Mouse (Mus musculus): Measurements from ENCODE around the gene Phldb1.

Gene Phldb1

DNA sequence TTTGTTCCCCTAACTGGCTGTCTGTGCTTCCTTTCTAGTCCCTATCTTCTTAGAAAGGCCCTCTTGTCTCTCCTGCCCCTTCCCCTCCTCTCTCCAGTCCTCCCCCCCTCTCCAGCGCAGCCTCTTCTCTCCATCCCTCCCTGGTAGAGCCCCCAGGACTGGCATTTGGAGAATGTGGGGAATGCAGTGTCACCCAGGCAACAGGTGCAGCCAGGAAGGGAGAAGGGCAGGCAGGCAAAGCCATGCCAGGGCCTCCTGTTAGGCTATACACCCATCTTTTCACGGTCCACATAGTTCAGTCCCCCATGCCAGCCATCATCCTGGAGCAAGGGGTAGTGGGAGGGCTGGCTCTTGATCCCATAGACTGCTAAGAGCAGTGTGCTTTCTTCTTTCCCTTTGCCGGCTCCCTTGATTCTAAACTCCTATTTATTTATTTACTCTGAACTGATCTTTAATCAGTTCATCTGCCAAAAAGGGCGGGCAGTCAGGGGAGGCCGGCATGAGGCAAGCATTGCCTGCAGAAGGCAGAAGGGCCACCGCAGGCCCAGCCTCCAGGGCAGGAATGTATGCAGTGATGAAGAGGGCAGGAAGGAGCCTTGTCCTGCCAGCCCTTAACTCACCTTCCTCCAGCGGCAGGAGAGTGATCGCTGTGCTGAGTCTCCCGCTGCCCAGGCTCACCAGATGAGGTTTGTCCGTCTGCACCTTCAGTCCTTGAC, 8.4 kb downstream of the Phldb1 start:
- DNase-seq (ENCODE audit: low spot score): no peak

- DNase-seq (ENCODE audit: low spot score): peak; percentile 61
These were observed 10.3 kb downstream of the Phldb1 start for GRCm38 (mm10) chr9:44724665-44725064.

- peak; percentile 45 for DNase-seq (ENCODE audit: low spot score)
These were observed 10.8 kb downstream of the Phldb1 start for GRCm38 (mm10) chr9:44724223-44724622.

GRCm38 (mm10) chr9:44723521-44724041, 11.4 kb downstream of the Phldb1 start:
- peak; percentile 69 for DNase-seq (ENCODE audit: low spot score)

- peak; percentile 72 for DNase-seq (ENCODE audit: low spot score)
These were observed 12.0 kb downstream of the Phldb1 start for GRCm38 (mm10) chr9:44723008-44723407.

GRCm38 (mm10) chr9:44722575-44722974, 12.4 kb downstream of the Phldb1 start:
- DNase-seq (ENCODE audit: low spot score): peak; percentile 78

DNA sequence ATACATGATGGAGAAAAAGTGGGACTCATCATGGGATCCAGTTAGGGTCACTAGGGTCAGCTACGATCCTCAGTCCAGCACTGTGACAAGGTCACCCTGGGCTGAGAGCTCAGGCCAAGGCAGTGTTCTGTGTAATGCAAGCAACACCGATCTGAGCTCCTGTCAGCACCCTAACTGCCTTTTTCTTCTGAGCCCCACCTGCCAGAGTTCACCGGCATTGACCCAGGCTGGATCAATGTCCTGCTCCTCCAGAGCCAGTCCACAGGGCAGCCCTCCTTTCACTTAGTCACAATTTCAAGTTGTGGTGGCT, 13.2 kb downstream of the Phldb1 start:
- no peak for DNase-seq (ENCODE audit: low spot score)

- peak; percentile 83 for DNase-seq (ENCODE audit: low spot score)
These were observed 13.7 kb downstream of the Phldb1 start for GRCm38 (mm10) chr9:44721154-44721876.

GRCm38 (mm10) chr9:44720358-44721153, 14.4 kb downstream of the Phldb1 start:
- DNase-seq (ENCODE audit: low spot score): peak; percentile 60

GRCm38 (mm10) chr9:44719632-44720357, 15.2 kb downstream of the Phldb1 start:
- no peak for DNase-seq (ENCODE audit: low spot score)

DNA sequence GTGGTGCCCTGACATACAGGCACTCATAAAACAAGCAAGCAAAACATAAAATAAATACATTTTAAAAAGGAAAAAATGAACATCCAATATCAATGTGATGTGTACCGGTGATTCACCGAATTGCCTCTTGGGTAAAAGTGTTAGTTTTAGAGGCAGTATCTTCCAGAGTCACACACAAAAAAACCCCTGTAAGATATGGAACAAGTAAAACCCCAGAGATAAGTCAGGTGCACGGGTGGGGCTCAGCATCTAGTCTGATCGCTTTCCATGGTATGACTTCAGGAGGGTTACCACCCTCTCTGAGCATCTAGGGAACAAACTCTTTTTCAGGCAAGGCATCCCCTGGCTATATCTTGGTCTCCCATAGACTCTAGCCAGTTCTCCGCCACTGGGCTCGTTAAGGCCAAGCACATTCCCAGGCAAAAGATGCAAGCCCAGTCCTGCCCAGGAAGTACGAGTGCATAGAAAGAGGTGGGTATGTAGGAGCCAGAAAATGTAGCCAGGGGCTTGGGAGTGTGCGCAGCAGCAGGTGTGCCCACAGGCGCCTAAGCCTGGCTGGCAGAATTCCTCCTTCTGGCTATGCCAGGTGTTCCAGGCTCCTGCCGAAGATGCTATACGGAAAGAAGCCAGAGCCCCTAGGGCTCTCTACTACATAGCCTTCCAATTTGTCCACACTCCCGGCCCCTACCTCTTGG, 15.9 kb downstream of the Phldb1 start:
- DNase-seq (ENCODE audit: low spot score): no peak

DNA sequence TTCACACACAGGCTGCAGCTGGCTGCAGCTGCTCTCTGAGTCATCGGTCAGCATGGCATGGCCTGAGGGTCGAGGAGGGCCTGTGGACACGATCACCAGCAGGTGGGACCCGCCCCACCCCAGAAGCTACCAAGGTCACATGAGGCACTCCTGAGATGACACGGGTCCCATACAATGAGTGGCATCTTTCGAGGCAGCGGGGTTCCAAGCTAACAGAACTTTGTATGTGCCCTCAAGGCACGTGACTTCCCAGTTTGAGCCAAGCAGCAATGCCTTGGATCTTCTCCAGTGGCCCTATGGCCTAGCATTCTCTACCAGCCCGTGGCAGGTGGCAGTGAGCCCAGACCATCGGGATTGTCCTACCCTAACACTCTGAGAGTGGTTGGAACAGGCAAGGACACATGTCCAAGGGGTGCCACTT, 17.2 kb downstream of the Phldb1 start:
- peak; percentile 53 for DNase-seq (ENCODE audit: low spot score)

GRCm38 (mm10) chr9:44716997-44717821, 17.8 kb downstream of the Phldb1 start:
- peak; percentile 80 for DNase-seq (ENCODE audit: low spot score)

- DNase-seq (ENCODE audit: low spot score): no peak
These were observed 19.2 kb downstream of the Phldb1 start for GRCm38 (mm10) chr9:44715705-44716362.

DNA sequence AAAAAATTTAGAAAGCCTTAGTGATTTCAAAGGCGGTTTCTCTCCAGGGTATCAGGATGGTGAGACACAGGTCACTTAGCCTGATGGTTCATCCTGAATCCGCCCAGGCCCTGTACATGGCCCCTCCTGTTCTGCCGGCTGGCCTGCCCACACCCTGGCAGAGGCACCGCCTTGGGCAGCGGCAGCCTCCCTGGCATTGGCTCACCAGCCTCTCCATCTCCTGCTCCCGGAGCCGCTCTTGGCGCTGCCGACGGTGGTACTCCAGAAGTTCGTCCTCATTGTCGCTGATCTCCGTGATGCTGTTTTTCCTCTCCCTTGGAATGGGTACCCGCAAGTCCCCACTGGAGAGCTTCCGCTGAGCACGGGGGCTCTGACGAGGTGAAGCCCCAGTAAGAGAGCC, 19.9 kb downstream of the Phldb1 start:
- DNase-seq (ENCODE audit: low spot score): no peak

DNA sequence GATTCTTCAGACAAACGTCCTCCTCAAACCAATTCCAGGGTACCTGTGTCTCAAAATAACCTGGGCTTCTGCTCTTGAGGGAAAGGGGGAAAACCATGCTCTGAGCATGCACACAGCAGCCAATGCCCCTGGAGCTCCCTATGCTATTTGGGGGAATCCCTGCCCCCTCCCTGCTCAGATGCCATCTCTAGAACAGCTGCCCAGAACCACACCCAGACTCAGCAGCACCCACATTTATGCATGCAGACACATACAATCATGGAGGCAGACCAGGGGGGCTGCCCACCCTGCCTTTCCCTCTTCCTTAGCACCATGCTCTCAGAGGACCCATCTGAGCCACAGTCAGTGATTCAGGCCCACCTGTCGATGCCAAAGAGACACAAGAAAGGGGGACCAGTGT, 21.4 kb downstream of the Phldb1 start:
- no peak for DNase-seq (ENCODE audit: low spot score)

- DNase-seq (ENCODE audit: low spot score): no peak
These were observed 21.9 kb downstream of the Phldb1 start for GRCm38 (mm10) chr9:44713080-44713479.

DNA sequence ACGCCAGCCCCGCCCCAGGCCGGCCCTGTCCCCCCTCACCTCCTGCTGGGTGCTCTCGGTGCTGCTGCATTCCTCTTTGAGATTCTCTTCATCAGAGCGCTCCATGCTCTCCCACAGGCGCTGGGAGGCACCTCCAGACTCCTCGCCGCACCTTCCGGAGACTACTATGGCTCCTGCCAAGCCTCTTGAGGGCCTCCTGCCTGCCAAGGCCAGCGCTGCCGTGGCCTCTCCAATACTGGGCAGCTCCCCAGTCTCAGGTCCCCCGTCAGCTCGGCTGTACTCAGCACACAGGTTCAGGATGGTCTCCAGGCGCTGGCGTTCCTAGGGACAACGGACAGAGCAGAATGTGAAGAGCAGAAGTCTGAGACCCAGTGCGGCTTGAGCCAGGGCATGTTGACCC, 23.4 kb downstream of the Phldb1 start:
- DNase-seq (ENCODE audit: low spot score): no peak

DNA sequence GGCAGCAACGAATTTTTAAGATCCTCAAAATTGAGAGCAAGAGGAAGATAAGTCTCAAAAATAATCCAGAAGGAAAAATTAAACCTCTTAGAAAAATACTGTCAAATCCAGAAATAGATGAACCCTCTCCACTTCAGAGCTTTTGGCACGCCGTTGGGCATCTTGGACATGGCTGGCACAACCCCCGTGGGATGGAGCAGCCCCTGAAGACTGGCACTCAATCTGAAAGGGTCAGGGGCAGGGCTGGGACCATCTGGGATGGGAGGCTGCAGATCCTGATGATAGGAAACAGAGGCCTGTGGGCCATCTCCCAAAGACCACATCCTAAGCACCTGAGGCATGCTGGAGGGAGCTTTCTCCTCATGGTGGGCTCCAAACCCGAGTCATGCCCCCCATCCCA, 24.8 kb downstream of the Phldb1 start:
- no peak for DNase-seq (ENCODE audit: low spot score)

- peak; percentile 56 for DNase-seq (ENCODE audit: low spot score)
These were observed 25.4 kb downstream of the Phldb1 start for GRCm38 (mm10) chr9:44709600-44709999.
